Mouse (Mus musculus) gastrocnemius, adult 8-10 months (tissue): ENCODE measurements around the gene Atxn7l3. TPM values are rescaled to one million over a fixed set of nuclear protein-coding genes. Genes with fewer than 3 reads are reported as not detected.
A peak's percentile ranks its signal among the peaks of the same experiment; 100 is the strongest.

Source experiments
- DNase-seq, 2 experiments: peaks; one replicate each; pipeline ENCODE4 v3.0.0; 2022; ENCODE audit warnings: low spot score in 2 of 2
- total RNA-seq, 4 experiments: library from RNA; stranded (reverse); gene quantifications; 2 replicates each; pipeline ENCODE4 v1.2.4; 2022

Gene Atxn7l3
- total RNA-seq, 4 experiments from 2014 or later: 9.3 to 14.5 (median 11.1) TPM

DNA sequence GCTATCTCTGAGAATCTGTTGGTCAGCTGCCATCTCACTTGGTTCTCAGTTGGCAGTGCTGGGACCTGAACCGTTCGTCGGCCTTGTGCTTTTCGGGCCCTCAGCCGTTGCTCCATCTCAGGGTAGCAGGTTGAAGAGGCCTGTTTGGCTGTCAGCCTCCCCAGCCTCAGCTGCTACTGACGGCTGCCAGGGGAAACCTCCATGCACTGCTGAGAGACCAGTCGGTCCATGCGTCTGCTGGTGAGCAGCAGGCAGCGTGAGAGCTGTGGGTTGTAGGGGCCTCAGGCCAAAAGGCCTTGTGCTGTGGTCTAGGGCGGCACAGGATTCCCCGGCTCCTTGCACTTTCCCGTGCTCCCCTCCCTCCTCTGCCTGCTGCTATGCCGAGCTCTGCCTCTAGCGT, 30.6 kb downstream of the Atxn7l3 start:
- no peak for DNase-seq

DNA sequence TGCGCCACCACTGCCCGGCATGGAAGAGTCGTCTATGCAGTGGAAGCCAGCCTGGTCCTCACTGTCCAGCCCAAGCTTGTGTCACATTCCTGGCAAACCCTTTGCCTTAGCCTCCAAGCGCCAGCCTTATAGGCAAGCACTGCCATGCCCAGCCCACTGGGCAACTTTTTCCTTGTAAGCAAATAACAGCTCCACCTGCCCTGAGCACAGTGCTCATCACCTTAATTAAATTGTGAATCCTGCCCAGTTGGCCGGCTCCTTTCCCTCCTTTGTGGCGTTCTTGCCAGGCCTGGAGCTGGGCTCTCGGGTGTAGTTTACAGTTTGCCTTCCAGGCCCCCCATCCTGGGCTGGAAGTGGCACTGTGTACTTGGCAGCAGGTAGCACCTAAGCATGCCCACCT, 33.2 kb downstream of the Atxn7l3 start:
- DNase-seq: no peak

DNA sequence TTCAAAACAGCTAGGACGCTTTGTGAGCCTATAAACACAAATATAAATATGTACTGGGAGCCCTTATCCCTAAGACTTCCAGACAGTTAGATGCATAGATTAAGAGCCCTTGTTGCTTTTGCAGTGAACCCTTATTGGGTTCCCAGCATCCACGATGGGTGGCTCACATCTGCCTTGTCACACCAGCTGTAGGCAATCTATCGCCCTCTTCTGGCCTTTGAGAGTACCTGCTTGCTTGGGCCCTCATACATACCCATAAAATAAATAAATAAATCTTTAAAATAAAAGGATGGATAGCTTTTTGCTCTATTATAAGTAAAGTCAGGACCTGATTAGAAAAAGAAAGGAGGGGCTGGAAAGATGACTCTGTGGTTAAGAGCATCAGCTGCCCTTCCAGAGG, 37.9 kb downstream of the Atxn7l3 start:
- no peak for DNase-seq

DNA sequence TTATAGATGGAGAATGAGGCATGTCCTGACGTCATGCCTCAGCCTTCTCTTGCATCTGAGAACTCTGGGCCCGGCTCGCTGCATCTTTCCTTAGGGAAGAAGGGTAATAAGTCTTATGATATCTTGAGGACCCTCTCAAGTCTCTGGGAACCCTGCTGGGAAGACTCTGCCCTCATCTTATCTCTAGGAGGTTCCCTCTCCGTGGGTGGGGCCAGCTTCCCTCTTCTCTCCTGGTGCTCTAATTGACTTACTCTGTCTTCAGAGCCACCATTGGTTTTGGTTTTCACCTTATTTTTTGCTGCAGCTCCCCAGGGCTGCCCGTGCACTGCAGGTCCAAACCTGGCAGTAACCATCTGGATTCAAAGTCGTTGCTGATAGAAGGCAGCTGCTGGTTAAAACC, 38.3 kb downstream of the Atxn7l3 start:
- no peak for DNase-seq

DNA sequence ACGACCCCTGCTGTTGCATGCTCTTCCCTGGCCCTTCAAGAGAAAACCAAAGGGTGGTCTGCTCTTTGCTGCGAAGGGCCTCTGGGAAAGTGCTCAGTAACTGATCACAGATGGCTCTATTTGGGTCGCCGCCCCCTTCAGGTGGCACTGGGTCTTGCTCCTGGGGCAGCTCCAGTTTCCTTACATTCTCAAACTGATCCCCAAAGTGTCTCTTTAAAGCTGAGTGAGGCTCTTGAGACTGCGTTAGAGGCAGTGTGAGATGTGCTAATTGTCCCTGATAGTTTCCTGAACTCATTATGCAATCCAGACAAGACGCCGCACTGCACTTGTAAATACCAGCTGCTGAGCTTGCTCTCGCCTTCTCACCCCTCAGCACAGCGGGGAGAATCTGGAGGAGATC, 38.9 kb downstream of the Atxn7l3 start:
- DNase-seq: no peak

DNA sequence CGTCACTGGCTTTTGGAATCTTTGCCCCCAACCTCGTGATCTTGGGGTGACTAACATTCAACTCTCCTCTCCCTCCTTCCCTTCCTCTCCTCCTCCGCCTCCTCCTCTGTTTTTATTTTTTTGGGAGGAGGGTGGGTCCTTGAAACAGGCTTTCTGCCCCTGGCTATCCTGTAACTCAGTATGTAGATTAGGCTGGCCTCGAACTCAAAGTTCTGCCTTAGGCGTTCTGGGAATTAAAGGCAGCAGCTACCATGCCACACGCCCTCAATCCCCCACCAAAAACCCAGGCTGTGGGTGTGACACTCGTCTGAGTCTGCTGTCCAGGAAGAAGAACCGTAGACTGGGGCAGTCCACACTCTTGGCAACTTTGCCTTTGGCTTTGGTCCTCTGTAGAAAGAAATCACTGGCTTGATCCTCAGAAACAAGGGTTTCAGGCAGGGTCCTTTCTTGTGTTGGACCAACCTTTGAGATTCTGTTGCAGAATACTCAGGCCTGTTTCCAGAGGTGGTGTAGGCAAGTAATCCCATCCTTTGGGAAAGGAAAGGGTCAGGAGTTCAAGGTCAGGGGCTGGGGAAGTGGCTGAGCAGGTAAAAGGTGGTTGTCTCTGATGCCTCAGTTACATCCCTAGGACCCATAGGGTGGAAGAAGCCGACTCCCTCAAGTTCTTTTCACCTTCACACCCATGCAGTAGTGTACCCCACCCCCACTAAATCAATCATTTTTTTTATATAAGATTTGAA, 46.9 kb downstream of the Atxn7l3 start:
- DNase-seq: no peak

DNA sequence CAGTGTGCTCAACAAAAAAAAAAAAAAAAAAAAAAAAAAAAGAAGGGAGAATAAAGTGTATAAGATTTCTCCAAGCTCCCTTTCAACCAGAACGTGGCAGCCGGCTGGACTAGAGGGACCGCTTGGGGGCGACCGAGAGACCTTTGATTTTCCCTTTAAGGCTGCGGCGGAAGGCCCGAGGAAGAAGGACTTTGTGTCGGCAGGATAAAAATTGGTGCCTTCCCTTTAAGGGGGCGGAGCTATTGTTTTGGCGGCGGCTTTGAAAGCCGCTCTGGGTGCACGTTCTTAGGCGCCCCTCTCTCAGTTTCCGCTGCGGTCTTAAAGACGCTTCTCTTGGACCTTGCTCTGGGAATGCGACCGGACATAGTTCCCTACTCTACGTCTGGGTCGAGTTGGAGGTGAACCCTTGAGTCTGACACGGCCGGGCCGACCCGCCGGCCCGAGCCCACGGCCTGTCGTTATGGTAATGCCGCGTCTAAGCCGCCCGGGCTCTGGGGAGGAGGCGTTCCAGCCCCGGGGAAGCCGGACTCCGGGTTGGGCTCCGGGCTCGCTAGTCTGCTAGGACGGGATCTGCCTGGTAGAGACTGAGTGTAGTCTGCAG, 47.7 kb downstream of the Atxn7l3 start, which contains the start of gene BC030867:
TSS of gene BC030867 (plus strand) at position 253 of the 601 bp plus-strand sequence.
- DNase-seq: peak; percentile 83 to 86

DNA sequence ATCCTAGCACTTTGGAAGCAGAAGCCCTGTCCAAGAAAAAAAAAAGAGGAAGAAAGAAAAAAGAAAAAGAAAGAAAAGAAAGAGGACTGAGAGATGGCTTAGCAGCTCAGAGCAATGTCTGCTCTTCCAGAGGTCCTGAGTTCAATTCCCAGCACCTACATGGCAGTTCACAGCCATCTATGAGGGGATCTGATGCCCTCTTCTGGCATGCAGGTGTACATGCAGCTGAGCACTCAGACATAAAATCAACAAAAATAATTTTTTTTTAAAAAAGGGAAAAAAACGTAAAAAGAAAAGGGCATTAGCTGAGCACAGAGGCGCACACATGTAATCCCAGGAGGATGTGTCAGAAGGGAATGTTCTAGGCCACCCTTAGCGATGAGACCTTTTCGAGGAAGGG, 49.6 kb downstream of the Atxn7l3 start:
- no peak for DNase-seq

DNA sequence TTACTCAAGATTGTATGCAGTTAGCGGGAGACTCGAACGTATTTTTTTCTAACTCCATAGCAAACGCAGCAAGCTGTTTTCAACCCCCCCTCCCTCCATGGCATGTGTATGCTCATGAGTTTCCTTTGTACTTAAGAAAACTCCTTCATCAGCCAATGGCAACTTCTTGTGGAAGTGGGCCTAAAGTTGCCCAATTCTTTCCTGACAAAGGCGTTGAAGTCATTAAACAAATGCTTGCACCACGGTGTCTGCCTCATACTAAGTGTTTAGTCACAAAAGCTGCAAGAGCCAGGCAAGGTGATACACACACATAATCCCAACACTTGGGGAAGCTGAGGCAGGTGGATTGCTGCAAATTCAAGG, 50.2 kb downstream of the Atxn7l3 start:
- DNase-seq: no peak

DNA sequence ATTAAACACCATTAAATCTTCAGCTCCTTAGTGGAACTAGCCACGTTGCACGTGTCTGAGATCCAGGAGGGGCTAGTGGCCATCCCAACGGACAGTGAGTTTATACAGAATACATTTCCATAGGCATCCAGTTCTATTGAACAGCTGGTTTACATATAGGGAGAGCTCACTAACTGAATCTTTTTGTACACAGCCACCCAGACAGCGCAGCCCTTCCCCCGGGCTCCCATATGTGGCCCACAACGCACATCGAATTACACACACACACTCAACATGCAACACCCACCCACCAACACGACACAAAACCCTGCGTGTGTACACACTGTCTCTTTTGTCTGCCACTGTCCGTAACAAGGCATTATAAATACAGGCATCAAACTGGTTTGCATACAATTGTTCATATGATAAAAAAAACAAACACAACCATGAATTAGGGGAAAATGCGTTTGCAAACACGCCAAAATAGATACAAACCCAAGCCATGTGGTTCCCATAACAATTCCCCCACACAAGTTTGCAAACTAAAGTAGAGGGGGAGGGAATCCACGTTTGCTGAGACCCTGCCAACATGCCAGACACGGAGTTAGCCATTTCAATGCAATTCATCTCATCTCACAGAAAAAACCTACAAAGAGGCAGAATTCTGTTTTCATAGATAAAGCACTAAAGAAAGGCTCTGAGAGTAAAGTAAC, 50.7 kb downstream of the Atxn7l3 start:
- DNase-seq: no peak

DNA sequence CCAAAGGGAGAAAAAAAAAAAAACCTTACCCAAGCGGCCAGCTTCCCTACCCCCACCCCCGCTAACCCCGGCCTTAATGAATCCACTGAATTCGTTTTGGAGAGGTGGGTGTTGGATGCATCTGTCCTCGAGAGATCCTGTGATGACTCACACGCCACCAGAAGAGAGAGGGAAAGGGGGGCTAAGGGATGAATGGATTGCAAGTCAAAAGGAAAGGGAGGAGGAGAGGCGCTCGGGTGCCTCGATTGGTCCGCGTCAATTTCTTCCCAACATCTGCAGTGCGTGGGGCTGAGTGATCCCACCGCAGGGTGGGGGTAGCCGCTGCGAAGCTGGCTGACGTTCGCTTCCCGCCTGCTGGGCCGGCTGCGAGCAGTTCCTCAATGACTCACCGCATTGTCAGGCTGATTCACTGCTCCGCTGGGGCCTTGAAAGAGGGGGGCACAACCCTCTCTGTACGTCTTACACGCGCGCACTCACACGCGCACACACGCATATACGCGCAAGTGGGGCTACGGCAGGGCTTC, 51.4 kb downstream of the Atxn7l3 start:
- no peak for DNase-seq

DNA sequence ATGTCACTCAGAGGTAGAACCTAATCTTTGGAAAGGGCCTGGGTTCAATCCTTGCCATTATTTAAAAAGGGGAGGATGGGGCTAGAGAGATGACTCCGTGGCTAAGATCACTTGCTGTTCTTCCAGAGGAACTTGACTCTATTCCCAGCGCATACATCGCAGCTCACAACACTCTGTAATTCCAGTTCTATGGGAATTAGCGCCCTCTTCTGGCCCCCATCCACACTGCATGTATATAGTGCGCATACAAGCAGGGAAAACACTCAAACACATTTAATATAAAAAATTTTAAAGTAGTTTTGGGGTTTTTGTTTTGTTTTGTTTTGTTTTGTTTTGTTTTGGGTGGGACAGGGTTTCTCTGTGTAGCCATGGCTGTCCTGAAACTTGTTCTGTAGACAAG, 54.6 kb downstream of the Atxn7l3 start:
- no peak for DNase-seq

DNA sequence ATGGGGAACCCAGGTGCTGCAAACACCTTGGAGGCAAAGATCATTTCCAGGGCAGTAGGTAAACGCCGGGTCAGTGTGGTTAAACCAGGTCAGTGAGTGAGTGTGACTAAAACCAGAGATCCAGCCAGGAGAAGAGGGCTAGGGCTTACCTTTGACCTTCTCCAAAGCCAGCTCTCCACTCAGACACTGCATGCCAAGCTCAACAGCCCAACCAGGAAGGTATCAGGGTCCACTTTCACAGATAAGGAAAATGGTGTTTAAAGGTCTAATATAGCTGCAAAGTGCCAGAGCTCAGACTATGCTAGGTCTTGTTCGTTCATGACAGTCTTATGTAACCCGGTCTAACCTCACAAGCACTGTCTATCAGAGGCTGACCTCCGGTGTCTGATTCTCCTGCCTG, 55.2 kb downstream of the Atxn7l3 start:
- DNase-seq: no peak

DNA sequence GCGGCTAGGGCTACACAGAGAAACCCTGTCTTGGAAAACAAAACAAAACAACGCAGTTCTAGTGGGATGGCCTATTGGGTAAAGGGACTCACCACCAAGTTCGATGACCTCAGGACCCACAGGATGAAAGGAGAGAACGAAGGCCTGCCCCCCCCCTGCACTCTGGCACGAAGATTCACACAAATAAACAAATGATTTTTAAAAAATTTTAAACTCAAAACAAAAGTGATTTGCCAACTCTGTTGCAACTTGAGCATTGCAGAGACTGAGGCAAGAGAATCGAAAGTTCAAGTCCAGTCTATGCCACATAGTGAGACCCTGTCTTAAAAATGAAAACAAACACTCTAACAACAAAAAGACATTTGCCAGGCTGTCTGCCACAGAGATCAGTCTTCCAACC, 55.8 kb downstream of the Atxn7l3 start:
- no peak for DNase-seq

Other genes with a start within 250 kb of the Atxn7l3 start
- gene Mpp2, start 208.1 kb downstream of the Atxn7l3 start, total RNA-seq: 1 to 10 TPM in 1 of 4 experiments, under 1 TPM in 3; 0.27 to 1.1 (median 0.57) TPM
- gene Ppy, start 195.3 kb downstream of the Atxn7l3 start, total RNA-seq: not detected
- gene Pyy, start 188.8 kb downstream of the Atxn7l3 start, total RNA-seq: not detected
- not detected for gene Nags, start 151.1 kb downstream of the Atxn7l3 start, total RNA-seq
- 10 to 100 TPM in 2 of 4 experiments, 1 to 10 TPM in 2; 8.9 to 10.5 (median 9.9) TPM for gene Tmem101, start 140.2 kb downstream of the Atxn7l3 start, total RNA-seq
- gene Lsm12, start 111.3 kb downstream of the Atxn7l3 start, total RNA-seq: 100 to 1,000 TPM; 108 to 127 (median 111) TPM
- 10 to 100 TPM; 61.5 to 73.2 (median 63.8) TPM for gene G6pc3, start 107.0 kb downstream of the Atxn7l3 start, total RNA-seq
- gene Hdac5, start 66.5 kb downstream of the Atxn7l3 start, total RNA-seq: 10 to 100 TPM; 77.5 to 86.2 (median 83.2) TPM
- not detected for gene BC030867, start 47.7 kb downstream of the Atxn7l3 start, total RNA-seq
- 10 to 100 TPM; 92.5 to 99.3 (median 93.6) TPM for gene Asb16, start 27.9 kb downstream of the Atxn7l3 start, total RNA-seq
- gene Tmub2, start 11.7 kb downstream of the Atxn7l3 start, total RNA-seq: 10 to 100 TPM; 14.7 to 15.8 (median 15.0) TPM
- 10 to 100 TPM; 31.5 to 41.6 (median 38.2) TPM for gene Ubtf, start 23.1 kb upstream of the Atxn7l3 start, total RNA-seq
- 1 to 10 TPM in 1 of 4 experiments, not detected in 3; 1.0 TPM for gene Slc4a1, start 69.6 kb upstream of the Atxn7l3 start, total RNA-seq
- under 1 TPM in 1 of 4 experiments, not detected in 3; 0.21 TPM for gene Rundc3a, start 96.8 kb upstream of the Atxn7l3 start, total RNA-seq
- 10 to 100 TPM; 61.2 to 72.2 (median 66.7) TPM for gene Slc25a39, start 111.3 kb upstream of the Atxn7l3 start, total RNA-seq
- gene Grn, start 133.7 kb upstream of the Atxn7l3 start, total RNA-seq: 10 to 100 TPM; 12.2 to 21.8 (median 17.0) TPM
- gene Fam171a2, start 151.1 kb upstream of the Atxn7l3 start, total RNA-seq: 1 to 10 TPM in 3 of 4 experiments, under 1 TPM in 1; 0.97 to 1.5 (median 1.2) TPM
- gene Itga2b, start 173.5 kb upstream of the Atxn7l3 start, total RNA-seq: 1 to 10 TPM in 1 of 4 experiments, under 1 TPM in 2, not detected in 1; 0.63 to 2.0 (median 0.72) TPM